Mouse (Mus musculus): ENCODE results near the gene Scimp. TPM values are rescaled to one million over a fixed set of nuclear protein-coding genes. Genes with fewer than 3 reads are reported as not detected.
A peak's percentile ranks its signal among the peaks of the same experiment; 100 is the strongest.
"Not testable (repeated sequence)": the region's sequence is repeated elsewhere in the genome, so short reads cannot be mapped to it uniquely, and the experiment has no call there.

Scimp gene
- polyA plus RNA-seq, 1 experiment, result not detected

DNA sequence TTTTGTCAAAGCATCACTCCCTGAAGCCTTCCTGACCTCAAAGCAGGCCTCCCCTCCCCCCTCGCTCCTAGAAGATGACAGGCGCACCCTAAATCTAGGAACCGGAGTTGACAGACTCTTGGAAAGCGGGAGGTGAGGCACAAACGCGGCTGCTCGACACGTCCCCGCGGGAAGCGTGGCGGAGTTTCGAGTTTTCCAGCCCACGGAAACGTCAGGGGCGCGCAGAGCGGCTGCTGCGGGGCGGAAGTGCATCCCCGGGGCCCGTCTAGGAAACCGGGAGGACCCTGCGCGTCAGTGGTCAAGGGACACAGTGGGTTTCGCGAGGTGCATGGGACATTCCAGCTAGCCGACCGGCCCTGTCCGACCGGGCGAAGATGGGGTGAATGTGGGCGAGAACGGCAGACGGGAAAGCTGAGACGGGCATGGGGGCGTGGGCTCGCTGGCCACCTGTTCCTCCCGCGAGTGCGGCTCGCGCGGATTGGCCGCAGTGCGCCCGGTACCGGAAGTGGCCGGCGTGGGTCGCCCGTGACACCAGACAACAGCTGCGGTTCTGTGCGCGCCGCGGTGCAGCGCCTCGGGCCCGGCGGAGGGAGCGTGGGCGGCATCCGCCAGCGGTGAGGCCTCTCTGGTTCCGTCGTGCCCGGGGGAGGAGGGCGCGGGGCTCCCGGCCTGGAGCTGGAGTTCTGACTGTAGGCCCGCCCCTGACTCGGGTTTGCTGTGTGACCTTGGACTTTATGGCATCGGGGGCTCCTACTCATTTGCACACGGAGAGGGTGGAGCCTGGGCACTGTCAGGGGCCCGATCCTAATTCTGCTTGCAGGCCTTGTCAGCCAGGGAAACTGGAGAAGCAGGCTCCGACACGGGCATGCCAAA is 48.2 kb downstream of the Scimp start, which contains the start of gene Zfp3:
Zfp3 (plus strand) TSS at position 274 of the 873 bp plus-strand sequence.
- peak; percentile 42; the same call in 1 of the 2 replicates for TF ChIP-seq POLR2A (IDR thresholded peaks at IDR 0.05; ENCODE audit: insufficient read depth, low read depth, low read length)
- TF ChIP-seq CTCF (IDR thresholded peaks at IDR 0.05; ENCODE audit: insufficient read depth, low read depth, low read length), result no peak
- WGBS, result under 1% methylated on average over 78 of the region's 78 CpGs
- Histone ChIP-seq H3K4me1 (ENCODE audit: control insufficient read depth, insufficient read depth, low read length) (peaks cover 6% of the 10 kb centered on the region), H3K4me3 (ENCODE audit: insufficient read depth, low read depth, low read length) (peak within 1 kb of the TSS; percentile 71), H3K27ac (ENCODE audit: insufficient read depth, low read depth, low read length) (peak within 1 kb of the TSS; percentile 66)

DNA sequence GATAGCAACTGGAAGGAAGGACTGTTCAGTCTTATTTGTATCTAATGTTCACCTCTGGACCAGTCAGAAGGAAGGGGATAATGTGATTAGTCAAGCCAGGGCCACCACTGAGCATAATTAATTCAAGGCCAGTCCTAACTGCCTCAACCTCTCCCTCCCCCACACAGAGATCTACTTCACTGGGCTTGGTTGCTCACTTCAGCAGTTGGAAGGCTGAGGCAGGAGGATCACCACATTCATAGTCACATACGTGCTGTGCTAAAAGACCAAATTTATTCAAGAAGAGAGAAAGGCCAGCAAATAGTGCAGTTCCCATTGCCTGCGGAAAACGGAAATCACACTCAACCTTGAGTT is 48.8 kb downstream of the Scimp start:
- peak overlapping the region; percentile 71 for H3K4me3 ChIP-seq (ENCODE audit: insufficient read depth, low read depth, low read length)
- TF ChIP-seq CTCF (IDR thresholded peaks at IDR 0.05; ENCODE audit: insufficient read depth, low read depth, low read length), result no peak
- no peak for TF ChIP-seq POLR2A (IDR thresholded peaks at IDR 0.05; ENCODE audit: insufficient read depth, low read depth, low read length)
- peaks cover 6% of the 10 kb centered on the region for H3K4me1 ChIP-seq (ENCODE audit: control insufficient read depth, insufficient read depth, low read length)
- H3K27ac ChIP-seq (ENCODE audit: insufficient read depth, low read depth, low read length), result peak overlapping the region; percentile 66
- 6% methylated on average over 3 of the region's 3 CpGs for WGBS

DNA sequence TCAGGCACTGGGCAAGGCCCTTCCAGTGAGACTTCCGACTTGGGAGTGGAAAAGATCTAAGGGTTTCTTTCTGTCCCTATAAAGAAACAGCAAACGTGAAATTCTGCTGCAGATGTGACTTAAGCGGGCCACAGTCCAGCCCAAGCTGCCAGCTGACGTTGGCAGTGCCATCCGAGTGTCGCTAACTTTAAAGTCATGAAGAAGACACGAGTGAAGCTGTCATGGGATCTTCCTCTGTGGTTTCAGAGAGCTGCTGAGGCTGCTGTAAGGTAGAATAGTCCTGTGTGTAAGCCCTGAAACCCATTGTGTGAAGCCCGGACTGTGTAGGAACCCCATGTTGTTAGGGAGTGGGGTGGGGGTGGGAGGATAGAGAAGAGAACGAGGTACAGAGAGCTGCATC is 49.7 kb downstream of the Scimp start:
- Histone ChIP-seq H3K4me3 (ENCODE audit: insufficient read depth, low read depth, low read length) (no peak overlapping the region), H3K4me1 (ENCODE audit: control insufficient read depth, insufficient read depth, low read length) (peaks cover 6% of the 10 kb centered on the region), H3K27ac (ENCODE audit: insufficient read depth, low read depth, low read length) (no peak overlapping the region)
- no peak for TF ChIP-seq POLR2A (IDR thresholded peaks at IDR 0.05; ENCODE audit: insufficient read depth, low read depth, low read length)
- no peak for TF ChIP-seq CTCF (IDR thresholded peaks at IDR 0.05; ENCODE audit: insufficient read depth, low read depth, low read length)
- 80% methylated on average over 9 of the region's 9 CpGs for WGBS

DNA sequence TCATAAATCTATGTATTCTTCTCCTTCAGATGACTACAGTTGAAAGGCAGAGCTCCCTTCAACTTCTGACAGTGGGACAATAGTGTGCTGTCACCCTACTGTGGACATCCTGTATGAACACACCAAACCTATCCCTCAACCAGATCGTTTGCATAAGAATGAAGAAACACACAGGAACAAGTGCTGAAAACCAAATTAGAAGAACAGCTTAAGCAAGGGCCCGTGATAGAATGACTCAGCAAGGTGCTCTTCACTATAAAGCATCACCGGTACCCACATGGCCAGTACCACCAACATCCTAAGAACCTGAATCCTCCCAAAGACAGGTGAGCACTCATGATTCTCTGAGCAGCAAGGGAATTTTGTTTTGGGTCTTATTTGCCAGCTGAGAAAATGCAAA is 51.9 kb downstream of the Scimp start:
- not testable (repeated sequence) for H3K4me1 ChIP-seq (ENCODE audit: control insufficient read depth, insufficient read depth, low read length); H3K4me3 ChIP-seq (ENCODE audit: insufficient read depth, low read depth, low read length); H3K27ac ChIP-seq (ENCODE audit: insufficient read depth, low read depth, low read length)
- 53% methylated on average over 3 of the region's 3 CpGs for WGBS

DNA sequence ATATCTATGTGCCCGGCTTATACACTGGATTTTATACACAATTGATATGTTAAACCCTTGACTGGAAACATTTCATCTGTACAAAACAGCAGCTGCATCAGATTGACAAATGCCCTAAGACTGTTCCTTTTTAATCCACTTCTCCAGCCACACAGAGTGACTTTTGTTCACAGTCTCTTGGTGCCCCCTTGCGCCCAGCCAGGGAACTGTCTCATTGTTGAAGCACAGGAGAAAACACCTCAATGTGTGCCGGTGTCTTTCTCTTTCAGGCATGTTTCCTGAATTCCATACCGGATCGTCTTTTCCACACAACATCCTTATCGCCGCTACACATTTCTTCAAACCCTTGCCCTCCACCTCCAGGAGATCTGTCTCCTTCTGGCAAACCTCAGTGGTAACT is 56.7 kb downstream of the Scimp start:
- Histone ChIP-seq H3K4me3 (ENCODE audit: insufficient read depth, low read depth, low read length) (no peak overlapping the region), H3K27ac (ENCODE audit: insufficient read depth, low read depth, low read length) (no peak overlapping the region), H3K4me1 (ENCODE audit: control insufficient read depth, insufficient read depth, low read length) (no peaks in the 10 kb centered on the region)
- TF ChIP-seq CTCF (IDR thresholded peaks at IDR 0.05; ENCODE audit: insufficient read depth, low read depth, low read length) (peak; percentile 55), POLR2A (IDR thresholded peaks at IDR 0.05; ENCODE audit: insufficient read depth, low read depth, low read length) (no peak)
- 4% methylated on average over 7 of the region's 7 CpGs for WGBS

DNA sequence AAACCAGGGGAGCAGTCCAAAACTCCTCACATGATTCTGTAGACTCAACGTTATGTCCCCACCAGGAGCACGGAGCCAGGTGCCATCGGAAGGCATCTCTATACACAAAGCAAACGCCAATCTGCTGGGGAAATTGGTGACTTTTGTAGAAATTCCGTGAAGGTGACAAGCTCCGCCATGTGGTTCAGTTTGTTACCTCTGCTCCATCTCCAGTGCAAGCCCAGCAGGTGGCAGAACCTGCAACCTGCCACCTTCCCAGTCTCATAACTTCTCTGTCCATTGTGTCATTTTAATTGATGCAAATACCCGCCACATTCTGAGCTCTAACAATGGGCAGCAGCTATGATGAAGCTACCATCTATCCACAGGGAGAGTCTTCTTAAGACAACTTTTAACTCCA is 57.4 kb downstream of the Scimp start:
- Histone ChIP-seq H3K27ac (ENCODE audit: insufficient read depth, low read depth, low read length) (no peak overlapping the region), H3K4me3 (ENCODE audit: insufficient read depth, low read depth, low read length) (no peak overlapping the region), H3K4me1 (ENCODE audit: control insufficient read depth, insufficient read depth, low read length) (no peaks in the 10 kb centered on the region)
- WGBS, result 40% methylated on average over 7 of the region's 7 CpGs
- no peak for TF ChIP-seq POLR2A (IDR thresholded peaks at IDR 0.05; ENCODE audit: insufficient read depth, low read depth, low read length)
- TF ChIP-seq CTCF (IDR thresholded peaks at IDR 0.05; ENCODE audit: insufficient read depth, low read depth, low read length), result no peak

DNA sequence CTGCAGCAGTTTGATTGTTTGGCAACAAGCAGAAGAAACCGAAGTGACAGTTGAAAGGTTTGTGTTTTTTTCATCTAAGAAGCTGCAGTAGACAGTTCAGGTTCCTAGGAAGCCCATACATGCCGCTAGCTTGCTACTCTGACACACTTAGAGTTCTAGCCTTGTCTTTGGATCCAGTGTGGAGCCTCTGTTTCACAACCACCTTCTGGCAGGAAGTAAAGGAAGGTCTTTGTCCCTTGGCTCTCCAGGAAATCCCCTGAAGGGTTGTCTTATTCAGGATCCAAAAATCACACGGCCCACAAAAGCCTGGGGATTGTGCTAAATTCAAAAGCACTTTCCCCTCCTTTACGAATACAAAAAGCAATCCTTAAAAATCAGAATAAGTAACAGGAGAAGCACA is 57.9 kb downstream of the Scimp start:
- H3K27ac ChIP-seq (ENCODE audit: insufficient read depth, low read depth, low read length), result no peak overlapping the region
- WGBS, result 32% methylated on average over 4 of the region's 4 CpGs
- no peak overlapping the region for H3K4me3 ChIP-seq (ENCODE audit: insufficient read depth, low read depth, low read length)
- TF ChIP-seq CTCF (IDR thresholded peaks at IDR 0.05; ENCODE audit: insufficient read depth, low read depth, low read length) (no peak), POLR2A (IDR thresholded peaks at IDR 0.05; ENCODE audit: insufficient read depth, low read depth, low read length) (no peak)
- H3K4me1 ChIP-seq (ENCODE audit: control insufficient read depth, insufficient read depth, low read length), result no peaks in the 10 kb centered on the region

DNA sequence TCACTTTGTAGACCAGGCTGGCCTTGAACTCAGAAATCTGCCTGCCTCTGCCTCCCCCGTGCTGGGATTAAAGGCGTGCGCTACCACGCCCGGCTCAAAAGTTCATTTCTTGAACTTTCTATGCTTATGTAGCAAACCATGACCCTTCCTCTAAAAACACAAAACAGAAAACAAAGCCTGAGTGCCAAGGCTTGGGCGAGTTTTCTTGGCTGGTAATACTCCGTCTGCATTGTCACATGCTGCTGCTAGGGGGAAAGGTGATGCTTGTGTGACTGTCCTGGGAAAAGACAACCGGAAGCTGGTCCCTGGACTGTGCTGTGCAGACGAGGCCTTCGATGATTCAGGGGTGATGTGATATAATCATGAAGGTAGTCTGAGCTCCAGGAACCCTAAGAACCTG is 59.2 kb downstream of the Scimp start:
- no peaks in the 10 kb centered on the region for H3K4me1 ChIP-seq (ENCODE audit: control insufficient read depth, insufficient read depth, low read length)
- TF ChIP-seq POLR2A (IDR thresholded peaks at IDR 0.05; ENCODE audit: insufficient read depth, low read depth, low read length), result no peak
- no peak for TF ChIP-seq CTCF (IDR thresholded peaks at IDR 0.05; ENCODE audit: insufficient read depth, low read depth, low read length)
- H3K27ac ChIP-seq (ENCODE audit: insufficient read depth, low read depth, low read length), result no peak overlapping the region
- WGBS, result 95% methylated on average over 10 of the region's 10 CpGs
- H3K4me3 ChIP-seq (ENCODE audit: insufficient read depth, low read depth, low read length), result no peak overlapping the region

DNA sequence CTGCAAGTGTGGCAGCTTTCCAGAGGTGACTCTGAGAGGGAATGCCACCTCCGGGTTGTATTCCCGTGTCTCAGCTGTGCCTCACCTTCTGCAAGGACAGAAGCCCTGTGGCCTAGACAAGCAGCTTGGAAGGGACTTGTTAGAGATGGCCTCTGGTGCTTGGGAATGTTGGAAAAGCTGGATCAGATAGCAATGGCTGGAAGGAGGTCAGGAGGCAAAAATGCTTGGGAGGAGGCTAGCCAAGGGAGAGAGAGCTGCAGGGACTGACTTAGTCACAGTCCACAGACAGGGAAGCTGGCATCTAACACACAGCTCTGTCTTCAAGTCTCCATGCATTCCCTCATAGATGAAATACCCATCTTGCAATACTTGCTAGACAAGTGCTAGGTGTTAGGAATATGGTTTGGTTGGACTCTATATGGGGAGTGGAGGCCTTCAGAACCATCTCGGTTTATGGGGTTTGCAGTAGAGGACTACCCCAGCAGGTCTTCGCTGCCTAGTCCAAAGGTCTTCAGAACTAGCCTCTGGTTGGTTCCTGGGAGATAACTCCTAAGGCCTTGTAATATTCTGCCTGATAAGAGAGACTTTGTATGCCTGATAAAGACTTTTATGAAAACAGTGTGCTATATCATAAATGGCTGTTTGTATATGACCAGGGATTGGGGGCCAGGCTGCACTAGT is 59.9 kb downstream of the Scimp start:
- WGBS, result 95% methylated on average over 4 of the region's 4 CpGs
- no peak for TF ChIP-seq POLR2A (IDR thresholded peaks at IDR 0.05; ENCODE audit: insufficient read depth, low read depth, low read length)
- TF ChIP-seq CTCF (IDR thresholded peaks at IDR 0.05; ENCODE audit: insufficient read depth, low read depth, low read length), result no peak
- H3K4me1 ChIP-seq (ENCODE audit: control insufficient read depth, insufficient read depth, low read length), result no peaks in the 10 kb centered on the region
- H3K4me3 ChIP-seq (ENCODE audit: insufficient read depth, low read depth, low read length), result no peak overlapping the region
- H3K27ac ChIP-seq (ENCODE audit: insufficient read depth, low read depth, low read length), result no peak overlapping the region
